Comparison of ENCODE assay signal across 9 mouse cellular contexts in the genomic region with DNA sequence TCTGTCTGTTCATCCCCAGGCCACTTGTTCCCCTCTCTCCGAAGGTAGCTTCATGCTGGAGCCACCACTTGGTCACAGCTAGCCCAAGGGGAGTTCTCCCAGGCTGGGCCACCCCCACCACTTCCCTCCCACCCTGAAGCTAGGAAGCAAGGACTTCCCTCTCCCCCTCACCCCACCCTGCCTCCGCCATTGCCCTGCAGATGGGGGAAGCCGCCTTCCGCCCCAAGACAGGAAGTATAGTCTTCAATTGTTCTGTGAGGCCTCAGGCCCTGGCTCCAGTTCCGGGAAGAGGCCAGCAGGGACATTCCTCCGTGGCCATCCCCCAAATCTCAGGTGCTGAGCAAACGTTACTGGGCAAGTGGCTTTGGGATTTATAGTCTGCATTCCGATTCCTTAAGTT. TPM values are rescaled to one million over a fixed set of nuclear protein-coding genes. Genes with fewer than 3 reads are reported as not detected.
DNase-seq lines count a peak whose midpoint lies in the region; ATAC-seq lines count a peak whose summit lies in the region.
"Had no signal": no experiment of that assay in that cellular context is flagged by ENCODE, and none has a peak within 500 bp of the region (broad histone marks: within the 10 kb centered on the region; RNA-seq: fewer than 3 reads in every experiment).

No protein-coding gene starts in this region.

- intact Hi-C loops in left cerebral cortex, postnatal 4 days (cut with DNase I) = no loop called here

- H3K4me1 ChIP-seq in kidney, embryonic 15.5 days = peaks cover 9% of the 10 kb centered on the region
- peaks cover 43% of the 10 kb centered on the region for H3K4me1 ChIP-seq in heart, embryonic 11.5 days (ENCODE audit: control insufficient read depth, insufficient read depth, low read length)
- peaks cover 77% of the 10 kb centered on the region for H3K4me1 ChIP-seq in liver, embryonic 13.5 days (replicated peaks)

- H3K4me3 ChIP-seq in kidney, embryonic 15.5 days (replicated peaks) = no peak overlapping the region
- peak overlapping the region; percentile 87 for H3K4me3 ChIP-seq in heart, embryonic 11.5 days (ENCODE audit: low read depth, low read length)
- H3K4me3 ChIP-seq in liver, embryonic 13.5 days (replicated peaks) = peak overlapping the region; percentile 85
- H3K4me3 ChIP-seq: stomach, embryonic 15.5 days had no signal

- peak overlapping the region; percentile 29 for H3K27ac ChIP-seq in kidney, embryonic 15.5 days
- H3K27ac ChIP-seq in heart, embryonic 11.5 days (ENCODE audit: low read depth, low read length) = peak overlapping the region; percentile 92
- H3K27ac ChIP-seq in liver, embryonic 13.5 days = peak overlapping the region; percentile 98
- H3K27ac ChIP-seq: stomach, embryonic 15.5 days had no signal

- no peak for DNase-seq in kidney, adult 9 months
- no peak for DNase-seq in liver, embryonic 13.5 days
- peak; percentile 81 to 85 for DNase-seq in thymus, adult 18-20 months
- no peak for DNase-seq in left cerebral cortex, postnatal 4 days
- DNase-seq in urinary bladder, postnatal 25 days (ENCODE audit: low spot score) = no peak
- no peak for DNase-seq in cerebellum, postnatal 25 days

- no peaks in the 10 kb centered on the region for H3K9me3 ChIP-seq in kidney, embryonic 15.5 days (replicated peaks)
- H3K9me3 ChIP-seq in heart, embryonic 11.5 days (replicated peaks; ENCODE audit: control insufficient read depth, low read length) = no peaks in the 10 kb centered on the region
- no peaks in the 10 kb centered on the region for H3K9me3 ChIP-seq in liver, embryonic 13.5 days (replicated peaks)
- H3K9me3 ChIP-seq: stomach, embryonic 15.5 days had no signal

- H3K27me3 ChIP-seq in kidney, embryonic 15.5 days = peaks cover 28% of the 10 kb centered on the region
- H3K27me3 ChIP-seq in heart, embryonic 11.5 days (ENCODE audit: control insufficient read depth, insufficient read depth, low read length) = no peaks in the 10 kb centered on the region
- no peaks in the 10 kb centered on the region for H3K27me3 ChIP-seq in liver, embryonic 13.5 days

- WGBS in kidney, embryonic 15.5 days = 41% methylated on average over 8 of the region's 8 CpGs
- WGBS in heart, embryonic 11.5 days (ENCODE audit: insufficient replicate concordance) = 34% methylated on average over 8 of the region's 8 CpGs
- WGBS in liver, embryonic 13.5 days (ENCODE audit: insufficient replicate concordance) = 34% methylated on average over 8 of the region's 8 CpGs

- no peak overlapping the region for H3K9ac ChIP-seq in kidney, embryonic 15.5 days
- H3K9ac ChIP-seq in heart, embryonic 11.5 days (ENCODE audit: low read depth, low read length) = peak overlapping the region; percentile 50
- H3K9ac ChIP-seq in liver, embryonic 13.5 days = peak overlapping the region; percentile 94
- H3K9ac ChIP-seq: stomach, embryonic 15.5 days had no signal

- H3K4me2 ChIP-seq in kidney, embryonic 15.5 days = no peak overlapping the region
- peak overlapping the region; percentile 100 for H3K4me2 ChIP-seq in heart, embryonic 11.5 days
- peak overlapping the region; percentile 100 for H3K4me2 ChIP-seq in liver, embryonic 13.5 days

- no peaks in the 10 kb centered on the region for H3K36me3 ChIP-seq in kidney, embryonic 15.5 days
- H3K36me3 ChIP-seq in heart, embryonic 11.5 days (ENCODE audit: control insufficient read depth, insufficient read depth, low read length) = no peaks in the 10 kb centered on the region
- peaks cover 50% of the 10 kb centered on the region for H3K36me3 ChIP-seq in liver, embryonic 13.5 days
- H3K36me3 ChIP-seq: stomach, embryonic 15.5 days had no signal

- no peak for ATAC-seq in kidney, embryonic 15.5 days (replicated peaks; ENCODE audit: low FRiP score)
- ATAC-seq in heart, embryonic 11.5 days (replicated peaks; ENCODE audit: insufficient number of reproducible peaks, low FRiP score, low TSS enrichment) = 0 out of 2 replicates have a peak, but pooled peaks have one; percentile 25
- no peak for ATAC-seq in liver, embryonic 13.5 days (ENCODE audit: low read depth)

RNA-seq across cellular contexts. Expression of a gene that starts 6.1 kb away (rescaled TPM):
- 1.6 and 2.3 TPM in 2 replicates for polyA plus RNA-seq in kidney, embryonic 15.5 days (2015; fragmentation: Nextera tagmentation; extraction: Ambion mirVana)
- polyA plus RNA-seq in heart, embryonic 11.5 days (2014; fragmentation: Nextera tagmentation; extraction: Ambion mirVana) = 43.1 and 43.7 TPM in 2 replicates
- polyA plus RNA-seq in liver, embryonic 13.5 days (2015; fragmentation: Nextera tagmentation; extraction: Ambion mirVana) = 10.6 and 13.0 TPM in 2 replicates
- total RNA-seq in left cerebral cortex, postnatal 4 days (2021) = under 1 TPM; 0.70 to 0.92 TPM

RNA-seq across cellular contexts. Expression of a gene that starts 16.8 kb away (rescaled TPM):
- polyA plus RNA-seq in kidney, embryonic 15.5 days (2015; fragmentation: Nextera tagmentation; extraction: Ambion mirVana) = 4.4 and 7.1 TPM in 2 replicates
- 10.0 and 11.7 TPM in 2 replicates for polyA plus RNA-seq in heart, embryonic 11.5 days (2014; fragmentation: Nextera tagmentation; extraction: Ambion mirVana)
- polyA plus RNA-seq in liver, embryonic 13.5 days (2015; fragmentation: Nextera tagmentation; extraction: Ambion mirVana) = 2.0 and 2.2 TPM in 2 replicates
- 10 to 100 TPM; 18.1 to 18.3 TPM for total RNA-seq in left cerebral cortex, postnatal 4 days (2021)

Comparison
In these comparisons a context has a peak if more than half of its experiments do, and no peak if none do; other contexts are left out.
1. H3K27ac ChIP-seq: peak in every context shown above with its lines; median percentile 98 in liver, embryonic 13.5 days; 92 in heart, embryonic 11.5 days; 29 in kidney, embryonic 15.5 days.
2. DNase-seq: peak in thymus, adult 18-20 months (2 of 2); none in kidney, adult 9 months (single experiment), liver, embryonic 13.5 days (single experiment), left cerebral cortex, postnatal 4 days (single experiment), urinary bladder, postnatal 25 days (single experiment) and cerebellum, postnatal 25 days (0 of 2).